Mouse (Mus musculus): Measurements from ENCODE around the gene Olfr763. TPM values are rescaled to one million over a fixed set of nuclear protein-coding genes. Genes with fewer than 3 reads are reported as not detected.
"Not testable (repeated sequence)": the region's sequence is repeated elsewhere in the genome, so short reads cannot be mapped to it uniquely, and the experiment has no call there.

Olfr763 gene
- polyA plus RNA-seq, 1 experiment from 2014 or later = not detected

DNA sequence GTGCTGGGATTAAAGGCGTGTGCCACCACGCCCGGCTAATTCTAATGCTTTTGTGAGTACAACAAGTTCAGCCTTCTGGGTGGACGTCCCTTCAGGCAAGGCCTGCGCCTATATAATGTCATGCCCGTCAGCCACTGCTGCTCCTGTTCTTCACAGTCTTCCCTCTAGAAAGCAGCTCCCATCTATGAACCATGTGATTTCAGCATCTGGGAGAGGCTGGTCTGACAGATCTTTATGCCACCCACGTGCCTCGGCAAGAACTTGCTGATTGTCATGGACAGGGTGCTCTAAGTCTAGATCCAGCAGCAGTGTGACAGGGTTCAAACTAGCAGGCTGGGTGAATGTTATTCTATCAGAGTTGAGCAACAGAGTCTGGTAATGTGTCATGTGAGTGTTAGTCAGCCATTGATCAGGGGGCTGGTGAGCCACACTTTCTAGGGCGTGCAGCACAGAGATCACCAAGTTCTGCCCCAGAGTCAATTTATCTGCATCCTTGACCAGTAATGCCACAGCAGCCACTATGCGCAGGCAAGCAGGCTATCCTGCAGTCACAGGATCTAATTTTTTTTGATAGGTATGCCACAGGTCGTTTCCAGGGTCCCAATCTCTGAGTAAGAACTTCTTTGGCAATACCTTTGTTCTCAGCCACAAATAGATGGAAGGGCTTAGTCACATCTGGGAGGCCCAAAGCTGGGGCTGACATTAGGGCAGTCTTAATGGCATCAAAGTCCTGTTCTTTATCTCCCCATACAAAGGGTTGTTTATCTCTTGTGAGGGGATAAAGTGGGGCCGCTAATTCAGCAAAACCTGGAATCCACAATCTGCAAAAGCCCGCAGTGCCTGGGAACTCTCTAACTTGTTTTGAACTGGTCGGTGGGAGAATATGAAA lies 6.3 kb upstream of the Olfr763 start:
- whole genome bisulfite sequencing = 71% methylated on average over 14 of the region's 14 CpGs
- no peaks in the 10 kb centered on the region for H3K9me3 ChIP-seq (ENCODE audit: low read depth, low read length)
- no peak for TF ChIP-seq CTCF (IDR thresholded peaks at IDR 0.05; ENCODE audit: low read depth)
- no peak overlapping the region for H3K4me3 ChIP-seq (ENCODE audit: low read depth, low read length)
- no peaks in the 10 kb centered on the region for H3K27me3 ChIP-seq (ENCODE audit: insufficient read depth, low read length)
- DNase-seq (no peak), ATAC-seq (ENCODE audit: insufficient read depth) (no peak)
- H3K9ac ChIP-seq = no peak overlapping the region
- H3K4me2 ChIP-seq = no peak overlapping the region
- no peaks in the 10 kb centered on the region for H3K4me1 ChIP-seq (ENCODE audit: insufficient read depth)
- H3K27ac ChIP-seq (ENCODE audit: low read depth) = no peak overlapping the region
- H3K36me3 ChIP-seq (ENCODE audit: insufficient read depth) = no peaks in the 10 kb centered on the region

DNA sequence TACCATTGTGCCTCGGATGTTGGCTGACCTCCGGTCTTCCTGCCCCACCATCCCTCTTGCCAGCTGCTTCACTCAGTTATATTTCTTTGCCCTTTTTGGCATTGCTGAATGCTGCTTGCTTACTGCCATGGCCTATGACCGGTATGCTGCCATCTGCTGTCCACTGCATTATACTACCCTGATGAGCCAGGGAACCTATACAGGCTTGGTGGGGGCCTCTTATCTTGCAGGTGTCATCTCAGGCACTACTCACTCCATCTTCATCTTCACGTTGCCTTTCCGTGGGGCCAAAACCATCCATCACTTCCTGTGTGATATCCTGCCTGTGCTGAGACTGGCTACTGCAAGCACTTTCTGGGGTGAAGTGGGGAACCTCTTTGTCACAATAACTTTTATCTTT lies 920 bp downstream of the Olfr763 start:
- H3K9ac ChIP-seq; H3K9me3 ChIP-seq (ENCODE audit: low read depth, low read length); H3K27me3 ChIP-seq (ENCODE audit: insufficient read depth, low read length); H3K4me2 ChIP-seq; DNase-seq; H3K36me3 ChIP-seq (ENCODE audit: insufficient read depth); H3K4me1 ChIP-seq (ENCODE audit: insufficient read depth); H3K4me3 ChIP-seq (ENCODE audit: low read depth, low read length); H3K27ac ChIP-seq (ENCODE audit: low read depth): not testable (repeated sequence)
- 38% methylated on average over 2 of the region's 5 CpGs for WGBS
- peak; percentile 49; the same call in 1 of the 2 replicates for ATAC-seq (ENCODE audit: insufficient read depth)

- no peak overlapping the region for H3K4me2 ChIP-seq
- H3K9ac ChIP-seq = no peak overlapping the region
- no peak for ATAC-seq (ENCODE audit: insufficient read depth)
- DNase-seq = no peak
- no peaks in the 10 kb centered on the region for H3K27me3 ChIP-seq (ENCODE audit: insufficient read depth, low read length)
- no peaks in the 10 kb centered on the region for H3K36me3 ChIP-seq (ENCODE audit: insufficient read depth)
- no peaks in the 10 kb centered on the region for H3K9me3 ChIP-seq (ENCODE audit: low read depth, low read length)
- H3K4me3 ChIP-seq (ENCODE audit: low read depth, low read length) = no peak overlapping the region
- H3K4me1 ChIP-seq (ENCODE audit: insufficient read depth) = no peaks in the 10 kb centered on the region
- no peak overlapping the region for H3K27ac ChIP-seq (ENCODE audit: low read depth)
- TF ChIP-seq CTCF (IDR thresholded peaks at IDR 0.05; ENCODE audit: low read depth) = no peak
These were observed 3.9 kb downstream of the Olfr763 start for GRCm38 (mm10) chr10:129014477-129014876.

DNA sequence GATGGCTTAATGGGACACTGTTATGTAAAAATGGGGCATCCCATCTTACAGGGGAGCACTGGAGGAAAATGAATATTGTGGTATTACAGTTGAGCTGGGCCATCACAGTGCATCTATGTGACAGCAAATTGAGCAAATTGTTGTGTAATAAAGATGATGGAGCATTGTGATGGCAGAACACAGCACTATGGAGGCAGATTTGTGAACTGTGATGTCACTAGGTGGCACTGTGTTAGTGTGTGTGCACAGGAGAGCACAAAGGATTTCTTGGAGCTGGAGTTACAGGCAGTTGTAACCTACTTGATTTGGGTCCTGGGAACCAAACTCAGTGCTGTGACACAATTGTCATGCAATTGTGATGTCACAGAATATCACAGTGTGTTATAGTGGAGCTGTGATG lies 12.7 kb downstream of the Olfr763 start:
- no peak overlapping the region for H3K4me3 ChIP-seq (ENCODE audit: low read depth, low read length)
- no peaks in the 10 kb centered on the region for H3K9me3 ChIP-seq (ENCODE audit: low read depth, low read length)
- H3K9ac ChIP-seq = no peak overlapping the region
- peak; percentile 2 for DNase-seq
- H3K27ac ChIP-seq (ENCODE audit: low read depth) = no peak overlapping the region
- H3K36me3 ChIP-seq (ENCODE audit: insufficient read depth) = no peaks in the 10 kb centered on the region
- peak; percentile 19; the same call in 1 of the 2 replicates for TF ChIP-seq CTCF (IDR thresholded peaks at IDR 0.05; ENCODE audit: low read depth)
- ATAC-seq (ENCODE audit: insufficient read depth) = peak; percentile 28; the same call in 1 of the 2 replicates
- no peaks in the 10 kb centered on the region for H3K4me1 ChIP-seq (ENCODE audit: insufficient read depth)
- H3K4me2 ChIP-seq = no peak overlapping the region
- no peaks in the 10 kb centered on the region for H3K27me3 ChIP-seq (ENCODE audit: insufficient read depth, low read length)

DNA sequence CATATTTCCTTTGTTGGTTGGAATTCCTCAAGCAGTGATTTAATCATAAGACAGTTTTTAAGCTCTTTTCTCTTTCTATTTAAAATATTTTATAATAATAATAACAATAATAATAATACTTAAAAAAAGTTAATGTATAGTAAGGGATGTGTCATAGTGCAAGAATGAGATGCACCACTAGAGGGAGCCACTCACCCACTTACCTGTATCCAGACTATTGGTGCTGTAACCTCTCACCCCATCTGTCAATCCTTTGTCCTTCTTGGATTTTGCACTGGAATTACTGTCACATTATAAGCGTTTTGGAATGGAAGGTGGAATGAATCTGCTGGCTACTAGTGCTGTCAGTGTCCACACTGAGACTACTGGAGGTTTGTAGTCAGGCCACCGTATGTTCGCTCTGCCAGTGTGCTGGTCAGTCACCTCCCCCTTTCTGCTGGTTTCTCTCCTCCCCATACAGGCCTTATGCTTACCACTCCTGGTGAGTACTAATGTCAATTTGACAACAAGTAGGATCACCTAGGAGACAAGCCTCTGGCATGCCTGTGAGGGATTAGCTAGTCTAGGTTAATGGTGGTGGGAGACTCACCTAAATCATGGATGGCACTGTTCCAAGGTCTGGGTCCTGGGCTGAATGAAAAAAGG lies 15.5 kb downstream of the Olfr763 start:
- DNase-seq (peak; percentile 71), ATAC-seq (ENCODE audit: insufficient read depth) (no peak; the same call in 1 of the 2 replicates)
- peak; percentile 77 for TF ChIP-seq CTCF (IDR thresholded peaks at IDR 0.05; ENCODE audit: low read depth)
- no peaks in the 10 kb centered on the region for H3K9me3 ChIP-seq (ENCODE audit: low read depth, low read length)
- H3K4me1 ChIP-seq (ENCODE audit: insufficient read depth) = no peaks in the 10 kb centered on the region
- WGBS = 54% methylated on average over 3 of the region's 3 CpGs
- H3K9ac ChIP-seq = no peak overlapping the region
- H3K4me2 ChIP-seq = no peak overlapping the region
- H3K36me3 ChIP-seq (ENCODE audit: insufficient read depth) = no peaks in the 10 kb centered on the region
- H3K27me3 ChIP-seq (ENCODE audit: insufficient read depth, low read length) = no peaks in the 10 kb centered on the region
- H3K4me3 ChIP-seq (ENCODE audit: low read depth, low read length) = no peak overlapping the region
- H3K27ac ChIP-seq (ENCODE audit: low read depth) = no peak overlapping the region

DNA sequence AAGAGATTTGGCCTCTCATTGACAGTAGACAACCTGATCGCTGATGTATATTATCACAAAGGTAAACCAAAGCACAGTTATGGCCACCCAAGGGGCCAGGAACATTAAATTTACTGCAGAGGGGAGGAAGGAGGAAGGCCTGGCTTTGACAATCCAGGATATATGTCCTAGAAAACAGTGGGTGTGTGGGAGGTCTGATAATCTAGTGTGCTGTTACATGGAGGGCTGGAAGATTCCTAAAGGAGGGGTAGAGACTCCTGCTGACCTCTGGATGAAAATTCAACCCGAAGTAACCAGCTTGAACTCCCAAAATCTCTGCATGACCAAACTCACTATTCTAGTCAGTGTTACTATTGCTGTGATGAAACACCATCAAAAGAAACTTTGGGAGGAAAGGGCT lies 17.8 kb downstream of the Olfr763 start:
- no peak for TF ChIP-seq CTCF (IDR thresholded peaks at IDR 0.05; ENCODE audit: low read depth)
- no peak for DNase-seq
- no peak overlapping the region for H3K4me2 ChIP-seq
- no peak overlapping the region for H3K9ac ChIP-seq
- ATAC-seq (ENCODE audit: insufficient read depth) = no peak
- no peak overlapping the region for H3K4me3 ChIP-seq (ENCODE audit: low read depth, low read length)
- no peaks in the 10 kb centered on the region for H3K27me3 ChIP-seq (ENCODE audit: insufficient read depth, low read length)
- no peak overlapping the region for H3K27ac ChIP-seq (ENCODE audit: low read depth)
- H3K9me3 ChIP-seq (ENCODE audit: low read depth, low read length) = no peaks in the 10 kb centered on the region
- H3K4me1 ChIP-seq (ENCODE audit: insufficient read depth) = no peaks in the 10 kb centered on the region
- WGBS = 71% methylated on average over 2 of the region's 2 CpGs
- H3K36me3 ChIP-seq (ENCODE audit: insufficient read depth) = no peaks in the 10 kb centered on the region

DNA sequence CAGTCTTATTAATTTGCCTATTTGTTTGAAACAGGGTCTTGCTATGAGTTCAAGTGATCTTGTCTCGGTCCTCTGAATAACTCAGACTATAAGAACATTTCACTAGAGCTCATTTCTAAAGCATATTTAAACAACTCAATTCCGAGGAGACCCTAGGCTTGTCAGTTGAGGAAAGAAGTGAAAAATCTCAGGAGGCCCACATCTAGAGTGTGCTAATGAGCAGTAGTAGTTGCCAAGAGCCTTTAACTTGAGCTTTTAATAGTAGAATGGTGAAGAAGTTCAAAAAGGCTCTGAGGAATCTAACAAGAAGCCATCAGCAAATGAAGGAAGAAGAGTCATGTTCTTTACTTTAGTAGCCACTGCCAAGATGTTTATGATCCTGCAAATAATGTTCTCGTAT lies 29.2 kb downstream of the Olfr763 start, which contains the start of gene Olfr764-ps1:
Gene Olfr764-ps1, minus strand, starts transcription at position 101 of the 400 bp plus-strand sequence.
- Histone ChIP-seq H3K9me3 (ENCODE audit: low read depth, low read length) (no peaks in the 10 kb centered on the region), H3K4me1 (ENCODE audit: insufficient read depth) (no peaks in the 10 kb centered on the region), H3K27ac (ENCODE audit: low read depth) (no peak within 1 kb of the TSS), H3K4me2 (no peak within 1 kb of the TSS), H3K36me3 (ENCODE audit: insufficient read depth) (no peaks in the 10 kb centered on the region), H3K27me3 (ENCODE audit: insufficient read depth, low read length) (no peaks in the 10 kb centered on the region), H3K9ac (no peak within 1 kb of the TSS), H3K4me3 (ENCODE audit: low read depth, low read length) (no peak within 1 kb of the TSS)
- 73% methylated on average over 3 of the region's 3 CpGs for WGBS
- no peak for ATAC-seq (ENCODE audit: insufficient read depth)
- no peak for DNase-seq
- no peak for TF ChIP-seq CTCF (IDR thresholded peaks at IDR 0.05; ENCODE audit: low read depth)

DNA sequence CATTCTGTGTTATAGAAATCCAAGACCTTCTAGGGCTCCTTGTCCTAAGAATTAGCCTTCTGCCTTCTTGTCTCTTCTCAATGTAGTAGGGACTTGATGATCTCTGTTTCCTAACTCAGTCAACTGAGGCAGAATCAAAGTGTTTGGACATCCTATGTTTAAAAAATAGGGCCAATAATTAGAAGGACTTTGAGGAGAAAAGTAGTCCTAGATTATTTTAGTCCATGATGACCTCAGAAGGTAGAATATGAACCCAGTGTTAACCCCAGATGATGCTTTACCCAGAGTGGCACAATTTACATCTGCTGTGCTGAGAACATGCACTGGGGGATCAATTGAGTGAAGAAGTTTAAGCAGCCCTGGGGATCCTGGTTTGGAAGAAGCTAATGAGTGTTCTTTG lies 39.3 kb downstream of the Olfr763 start, which contains the start of gene Olfr765:
Gene Olfr765, minus strand, starts transcription at position 101 of the 400 bp plus-strand sequence.
- H3K9ac ChIP-seq; H3K27ac ChIP-seq (ENCODE audit: low read depth); H3K4me3 ChIP-seq (ENCODE audit: low read depth, low read length); H3K4me1 ChIP-seq (ENCODE audit: insufficient read depth); H3K27me3 ChIP-seq (ENCODE audit: insufficient read depth, low read length); H3K36me3 ChIP-seq (ENCODE audit: insufficient read depth); H3K9me3 ChIP-seq (ENCODE audit: low read depth, low read length); H3K4me2 ChIP-seq; DNase-seq; ATAC-seq (ENCODE audit: insufficient read depth): not testable (repeated sequence)
